Mouse (Mus musculus) gastrocnemius, postnatal 25 days (tissue): ENCODE measurements around the gene Ust. TPM values are rescaled to one million over a fixed set of nuclear protein-coding genes. Genes with fewer than 3 reads are reported as not detected.

Source experiments
- DNase-seq: peaks from one replicate; pipeline ENCODE4 v3.0.0; 2022
- total RNA-seq, 2 experiments: library from RNA; stranded (reverse); gene quantifications; 1 replicate in 1 of 2; 2 replicates in 1 of 2; pipeline ENCODE4 v1.2.3; 2021

Gene Ust
- total RNA-seq, 2 experiments from 2014 or later: 1.5 to 2.3 TPM

- peak; percentile 24 for DNase-seq
Observed at GRCm38 (mm10) chr10:8176351-8177053, 342.1 kb downstream of the Ust start.

DNA sequence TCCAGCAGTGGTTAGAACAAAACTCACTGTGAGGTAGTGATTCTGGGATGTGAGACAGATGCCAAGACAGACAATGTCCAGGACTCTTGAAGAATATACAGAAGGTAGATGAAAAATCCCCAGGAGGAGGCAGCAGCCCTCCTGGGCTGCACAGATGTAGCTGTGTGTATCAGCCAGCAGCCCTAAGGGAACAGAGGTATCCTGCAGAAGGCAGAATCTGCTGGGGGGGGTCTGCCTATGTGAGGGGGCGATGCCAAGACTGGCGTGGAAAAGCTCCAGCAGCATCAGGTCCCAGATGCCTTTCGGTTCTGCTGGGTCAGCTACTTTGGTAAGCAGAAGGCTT, 342.6 kb downstream of the Ust start:
- no peak for DNase-seq

- DNase-seq: no peak
Observed at GRCm38 (mm10) chr10:8174697-8175096, 343.9 kb downstream of the Ust start.

- no peak for DNase-seq
Observed at GRCm38 (mm10) chr10:8174230-8174629, 344.4 kb downstream of the Ust start.

DNA sequence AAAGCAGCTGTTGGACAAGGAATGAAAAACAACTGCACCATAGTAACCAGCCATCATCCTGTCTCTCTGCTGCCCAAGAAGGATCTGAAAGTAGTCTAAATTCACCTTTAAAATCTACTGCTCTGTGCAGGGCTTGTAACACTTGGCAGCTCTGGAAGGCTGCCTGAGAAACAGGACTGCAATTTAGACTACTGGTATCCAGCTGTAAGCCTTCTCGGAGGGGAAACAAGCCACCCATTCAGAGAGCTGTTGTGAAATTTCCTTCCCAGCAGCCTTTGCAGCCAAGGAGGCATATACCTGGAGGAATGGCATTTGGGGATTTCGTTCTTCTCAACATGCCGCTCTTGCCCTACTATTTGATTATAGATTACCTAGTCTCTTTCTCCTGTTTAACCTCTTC, 345.6 kb downstream of the Ust start:
- no peak for DNase-seq

- no peak for DNase-seq
Observed at GRCm38 (mm10) chr10:8171556-8171955, 347.1 kb downstream of the Ust start.
